Mouse (Mus musculus) ES-E14 (cell line): ENCODE measurements around the gene Rhd.

Source experiments
- CHD2 ChIP-seq: IDR thresholded peaks from 2 replicates; pipeline ENCODE4 v1.6.1; 2014; ENCODE audit warnings: mild to moderate bottlenecking, low read depth, low read length, inconsistent platforms
- HCFC1 ChIP-seq: IDR thresholded peaks from 2 replicates; pipeline ENCODE4 v1.6.1; 2012; ENCODE audit warnings: low read length, inconsistent platforms, borderline replicate concordance; ENCODE audit not compliant: insufficient read depth
- ZC3H11A ChIP-seq: IDR thresholded peaks from 2 replicates; pipeline ENCODE4 v1.6.1; 2012; ENCODE audit warnings: low read depth, mild to moderate bottlenecking, inconsistent platforms, low read length, borderline replicate concordance

GRCm38 (mm10) chr4:134851876-134852275 is 12.5 kb upstream of the Rhd start:
- TF ChIP-seq ZC3H11A (no peak), HCFC1 (no peak), CHD2 (no peak)
